Mouse (Mus musculus): ENCODE measurements at regions not wholly inside any gene's neighbourhood (a gene's known extent, or its start where the extent isn't known, plus 50 kb on each side); places are given as distances from the start of the nearest gene placed in this dataset.

- H3K4me3 ChIP-seq (ENCODE audit: insufficient read depth, low read length): no peak overlapping the region
- no peak overlapping the region for H3K27ac ChIP-seq (ENCODE audit: insufficient read depth, low read length)
- peaks cover 1% of the 10 kb centered on the region; the same call in 1 of the 2 replicates for H3K4me1 ChIP-seq (ENCODE audit: control insufficient read depth, insufficient read depth, low read length)
- no peak for TF ChIP-seq POLR2A (IDR thresholded peaks at IDR 0.05; ENCODE audit: low read depth, low read length)
- TF ChIP-seq CTCF (IDR thresholded peaks at IDR 0.05; ENCODE audit: borderline replicate concordance, insufficient read depth, low read length): no peak
These were observed 112.1 kb upstream of the Cpm start for GRCm38 (mm10) chr10:117517071-117517714.

- TF ChIP-seq POLR2A (IDR thresholded peaks at IDR 0.05; ENCODE audit: low read depth, low read length) (no peak), CTCF (IDR thresholded peaks at IDR 0.05; ENCODE audit: borderline replicate concordance, insufficient read depth, low read length) (no peak)
- Histone ChIP-seq H3K27ac (ENCODE audit: insufficient read depth, low read length) (no peak overlapping the region), H3K4me3 (ENCODE audit: insufficient read depth, low read length) (no peak overlapping the region), H3K4me1 (ENCODE audit: control insufficient read depth, insufficient read depth, low read length) (peaks cover 1% of the 10 kb centered on the region; the same call in 1 of the 2 replicates)
These were observed 112.8 kb upstream of the Cpm start for GRCm38 (mm10) chr10:117516510-117516909.

GRCm38 (mm10) chr10:117515777-117516501 lies 113.4 kb upstream of the Cpm start:
- peak; percentile 22; the same call in 1 of the 2 replicates for TF ChIP-seq CTCF (IDR thresholded peaks at IDR 0.05; ENCODE audit: borderline replicate concordance, insufficient read depth, low read length)
- TF ChIP-seq POLR2A (IDR thresholded peaks at IDR 0.05; ENCODE audit: low read depth, low read length): no peak
- no peak overlapping the region for H3K4me3 ChIP-seq (ENCODE audit: insufficient read depth, low read length)
- H3K27ac ChIP-seq (ENCODE audit: insufficient read depth, low read length): no peak overlapping the region
- H3K4me1 ChIP-seq (ENCODE audit: control insufficient read depth, insufficient read depth, low read length): peaks cover 1% of the 10 kb centered on the region; the same call in 1 of the 2 replicates

- no peak overlapping the region for H3K27ac ChIP-seq (ENCODE audit: insufficient read depth, low read length)
- H3K4me3 ChIP-seq (ENCODE audit: insufficient read depth, low read length): no peak overlapping the region
- TF ChIP-seq CTCF (IDR thresholded peaks at IDR 0.05; ENCODE audit: borderline replicate concordance, insufficient read depth, low read length): no peak
- no peak for TF ChIP-seq POLR2A (IDR thresholded peaks at IDR 0.05; ENCODE audit: low read depth, low read length)
- H3K4me1 ChIP-seq (ENCODE audit: control insufficient read depth, insufficient read depth, low read length): peaks cover 1% of the 10 kb centered on the region; the same call in 1 of the 2 replicates
These were observed 114.3 kb upstream of the Cpm start for GRCm38 (mm10) chr10:117515039-117515438.

- Histone ChIP-seq H3K4me1 (ENCODE audit: control insufficient read depth, insufficient read depth, low read length) (peaks cover 1% of the 10 kb centered on the region; the same call in 1 of the 2 replicates), H3K4me3 (ENCODE audit: insufficient read depth, low read length) (no peak overlapping the region), H3K27ac (ENCODE audit: insufficient read depth, low read length) (no peak overlapping the region)
- TF ChIP-seq CTCF (IDR thresholded peaks at IDR 0.05; ENCODE audit: borderline replicate concordance, insufficient read depth, low read length) (no peak), POLR2A (IDR thresholded peaks at IDR 0.05; ENCODE audit: low read depth, low read length) (no peak)
These were observed 115.3 kb upstream of the Cpm start for GRCm38 (mm10) chr10:117513925-117514546.

- TF ChIP-seq CTCF (IDR thresholded peaks at IDR 0.05; ENCODE audit: borderline replicate concordance, insufficient read depth, low read length) (no peak), POLR2A (IDR thresholded peaks at IDR 0.05; ENCODE audit: low read depth, low read length) (no peak)
- no peak overlapping the region for H3K4me3 ChIP-seq (ENCODE audit: insufficient read depth, low read length)
- H3K27ac ChIP-seq (ENCODE audit: insufficient read depth, low read length): no peak overlapping the region
- no peaks in the 10 kb centered on the region for H3K4me1 ChIP-seq (ENCODE audit: control insufficient read depth, insufficient read depth, low read length)
These were observed 116.7 kb upstream of the Cpm start for GRCm38 (mm10) chr10:117512424-117513257.

GRCm38 (mm10) chr10:117511483-117512406 lies 117.6 kb upstream of the Cpm start:
- no peak overlapping the region for H3K4me3 ChIP-seq (ENCODE audit: insufficient read depth, low read length)
- H3K4me1 ChIP-seq (ENCODE audit: control insufficient read depth, insufficient read depth, low read length): no peaks in the 10 kb centered on the region
- TF ChIP-seq CTCF (IDR thresholded peaks at IDR 0.05; ENCODE audit: borderline replicate concordance, insufficient read depth, low read length) (no peak), POLR2A (IDR thresholded peaks at IDR 0.05; ENCODE audit: low read depth, low read length) (no peak)
- H3K27ac ChIP-seq (ENCODE audit: insufficient read depth, low read length): no peak overlapping the region

GRCm38 (mm10) chr10:117510529-117511482 lies 118.5 kb upstream of the Cpm start:
- TF ChIP-seq POLR2A (IDR thresholded peaks at IDR 0.05; ENCODE audit: low read depth, low read length) (no peak), CTCF (IDR thresholded peaks at IDR 0.05; ENCODE audit: borderline replicate concordance, insufficient read depth, low read length) (no peak)
- H3K4me3 ChIP-seq (ENCODE audit: insufficient read depth, low read length): no peak overlapping the region
- no peak overlapping the region for H3K27ac ChIP-seq (ENCODE audit: insufficient read depth, low read length)
- no peaks in the 10 kb centered on the region for H3K4me1 ChIP-seq (ENCODE audit: control insufficient read depth, insufficient read depth, low read length)
